Mouse (Mus musculus) midbrain, embryonic 13.5 days (tissue): Measurements from ENCODE around the gene Ccdc154. TPM values are rescaled to one million over a fixed set of nuclear protein-coding genes. Genes with fewer than 3 reads are reported as not detected.

ENCODE experiments used
- ATAC-seq: fragments of 200-750 bp; cut with Nextera tagmentation; 2 replicates; pipeline ENCODE4 v1.8.0; 2017; ENCODE audit warnings: mild to moderate bottlenecking, moderate TSS enrichment, moderate library complexity
- H3K27ac ChIP-seq: fragments of 300-500 bp; sonication (generic); 2 replicates; pipeline ENCODE4 v1.5.1; 2015; ENCODE audit warnings: inconsistent platforms, mild to moderate bottlenecking, moderate library complexity
- H3K27me3 ChIP-seq: fragments of 300-500 bp; sonication (generic); 2 replicates; pipeline ENCODE4 v1.6.1; 2015; ENCODE audit warnings: mild to moderate bottlenecking, inconsistent platforms
- H3K36me3 ChIP-seq: fragments of 300-500 bp; sonication (generic); 2 replicates; pipeline ENCODE4 v1.6.1; 2015; ENCODE audit warnings: mild to moderate bottlenecking, inconsistent platforms
- H3K4me1 ChIP-seq: fragments of 300-500 bp; sonication (generic); replicated peaks from 2 replicates; pipeline ENCODE4 v1.6.1; 2015; ENCODE audit warnings: inconsistent platforms
- H3K4me2 ChIP-seq: fragments of 300-500 bp; sonication (generic); replicated peaks from 2 replicates; pipeline ENCODE4 v1.6.1; 2015; ENCODE audit warnings: moderate library complexity, mild to moderate bottlenecking, inconsistent platforms
- H3K4me3 ChIP-seq: fragments of 300-500 bp; sonication (generic); replicated peaks from 2 replicates; pipeline ENCODE4 v1.5.1; 2015; ENCODE audit warnings: mild to moderate bottlenecking, inconsistent platforms
- H3K9ac ChIP-seq: fragments of 300-500 bp; sonication (generic); replicated peaks from 2 replicates; pipeline ENCODE4 v1.6.1; 2015; ENCODE audit warnings: mild to moderate bottlenecking, inconsistent platforms
- H3K9me3 ChIP-seq: fragments of 300-500 bp; sonication (generic); 2 replicates; pipeline ENCODE4 v1.6.1; 2016; ENCODE audit warnings: mild to moderate bottlenecking, inconsistent platforms
- WGBS: fragments of 180-500 bp; shearing (Covaris S2); methylation state at CpG from one replicate; pipeline ENCODE4 v1.1.7; 2015; 5-methylcytosine and 5-hydroxymethylcytosine counted together
- polyA plus RNA-seq: library from polyadenylated mRNA; unstranded; fragments of >200 nt; fragmentation: Nextera tagmentation; extraction: Ambion mirVana; gene quantifications from 2 replicates; pipeline ENCODE4 v1.2.1, GENCODE M21; 2015

The Ccdc154 gene
- polyA plus RNA-seq, 1 experiment from 2014 or later = not detected

DNA sequence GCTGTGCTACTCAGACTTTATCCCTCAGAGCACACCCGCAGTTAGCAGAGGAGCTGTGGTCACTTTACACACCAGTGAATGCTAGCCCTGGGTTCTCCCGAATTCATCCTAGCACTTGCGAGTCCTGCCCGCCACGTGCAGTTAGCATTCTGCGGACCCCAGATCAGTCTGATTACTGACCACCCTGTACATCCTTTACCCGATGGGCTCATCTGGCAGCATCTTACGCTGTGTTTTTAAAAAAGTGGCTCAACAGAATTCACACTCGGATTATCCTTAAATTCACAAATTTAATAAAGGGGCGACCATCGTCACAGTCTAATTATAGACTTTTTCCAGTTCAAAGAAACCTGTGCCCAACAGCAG is 25.5 kb downstream of the Ccdc154 start:
- Histone ChIP-seq H3K4me2 (peak overlapping the region; percentile 94), H3K36me3 (peaks cover 10% of the 10 kb centered on the region), H3K9me3 (no peaks in the 10 kb centered on the region), H3K27me3 (no peaks in the 10 kb centered on the region), H3K27ac (peak overlapping the region; percentile 82), H3K4me1 (peaks cover 42% of the 10 kb centered on the region), H3K4me3 (peak overlapping the region; percentile 98), H3K9ac (peak overlapping the region; percentile 91)
- no peak for ATAC-seq
- WGBS = 7% methylated on average over 11 of the region's 11 CpGs

GRCm38 (mm10) chr17:25188150-25189031 is 26.1 kb downstream of the Ccdc154 start, which contains the start of gene Unkl:
Gene Unkl, plus strand, starts transcription at chr17:25188397.
- peak within 1 kb of the TSS; percentile 98 for H3K4me3 ChIP-seq
- H3K4me1 ChIP-seq = peaks cover 40% of the 10 kb centered on the region
- H3K27ac ChIP-seq = peak within 1 kb of the TSS; percentile 82
- H3K36me3 ChIP-seq = peaks cover 14% of the 10 kb centered on the region
- peak within 1 kb of the TSS; percentile 91 for H3K9ac ChIP-seq
- no peaks in the 10 kb centered on the region for H3K9me3 ChIP-seq
- under 1% methylated on average over 101 of the region's 104 CpGs for WGBS
- no peaks in the 10 kb centered on the region for H3K27me3 ChIP-seq
- H3K4me2 ChIP-seq = peak within 1 kb of the TSS; percentile 94
- peak; percentile 43 for ATAC-seq

GRCm38 (mm10) chr17:25189091-25189490 is 26.8 kb downstream of the Ccdc154 start:
- ATAC-seq = no peak
- Histone ChIP-seq H3K4me2 (peak overlapping the region; percentile 94), H3K9me3 (no peaks in the 10 kb centered on the region), H3K27me3 (no peaks in the 10 kb centered on the region), H3K4me3 (peak overlapping the region; percentile 98), H3K4me1 (peaks cover 35% of the 10 kb centered on the region), H3K27ac (no peak overlapping the region), H3K36me3 (peaks cover 14% of the 10 kb centered on the region), H3K9ac (peak overlapping the region; percentile 91)
- WGBS = 3% methylated on average over 16 of the region's 16 CpGs

DNA sequence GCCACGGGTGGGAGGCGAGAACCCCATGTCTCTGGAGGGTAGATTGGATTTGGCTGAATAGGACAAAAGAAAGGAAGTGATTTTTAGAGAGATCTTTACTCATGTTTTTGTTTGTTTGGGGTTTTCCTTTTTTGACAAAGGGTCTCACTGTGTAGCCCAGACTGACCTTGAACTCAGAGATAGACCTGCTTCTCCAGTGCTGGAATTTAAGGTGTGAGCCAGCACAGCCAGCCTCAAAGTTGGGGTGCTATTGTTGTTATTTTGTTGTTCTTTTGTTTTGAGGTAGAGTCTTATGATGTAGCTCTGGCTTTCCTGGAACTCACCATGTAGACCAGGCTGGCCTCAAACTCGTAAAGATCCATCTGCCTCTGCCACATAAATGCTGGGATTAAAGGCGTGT is 40.1 kb downstream of the Ccdc154 start:
- Histone ChIP-seq H3K27ac (no peak overlapping the region), H3K4me1 (no peaks in the 10 kb centered on the region), H3K36me3 (peaks cover 72% of the 10 kb centered on the region), H3K9me3 (no peaks in the 10 kb centered on the region), H3K4me3 (no peak overlapping the region), H3K4me2 (no peak overlapping the region), H3K27me3 (no peaks in the 10 kb centered on the region), H3K9ac (no peak overlapping the region)
- whole genome bisulfite sequencing = 95% methylated on average over 4 of the region's 4 CpGs
- no peak for ATAC-seq

DNA sequence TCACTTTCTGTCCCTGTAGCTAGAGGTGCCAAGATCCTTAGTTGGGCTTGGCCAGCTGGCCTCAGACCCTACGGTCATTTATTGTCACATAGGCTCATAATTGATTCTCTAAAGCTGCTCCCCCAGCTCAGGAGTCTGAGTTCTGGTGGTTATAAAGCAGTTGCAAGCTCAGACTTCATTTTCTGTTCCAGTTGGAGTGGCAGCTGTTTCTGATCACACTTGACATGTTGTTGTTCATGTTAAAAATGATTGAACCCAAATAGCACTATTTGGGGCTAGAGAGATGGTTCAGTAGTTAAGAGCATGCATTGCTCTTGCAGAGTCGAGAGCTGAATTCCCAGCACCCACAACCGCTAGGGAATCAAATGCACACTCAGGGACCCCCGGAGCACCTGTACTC is 47.7 kb downstream of the Ccdc154 start:
- Histone ChIP-seq H3K9me3 (no peaks in the 10 kb centered on the region), H3K27ac (no peak overlapping the region), H3K4me1 (no peaks in the 10 kb centered on the region), H3K27me3 (no peaks in the 10 kb centered on the region), H3K4me3 (no peak overlapping the region), H3K9ac (no peak overlapping the region), H3K36me3 (peaks cover 93% of the 10 kb centered on the region), H3K4me2 (no peak overlapping the region)
- ATAC-seq = no peak
- 91% methylated on average over 4 of the region's 4 CpGs for WGBS

DNA sequence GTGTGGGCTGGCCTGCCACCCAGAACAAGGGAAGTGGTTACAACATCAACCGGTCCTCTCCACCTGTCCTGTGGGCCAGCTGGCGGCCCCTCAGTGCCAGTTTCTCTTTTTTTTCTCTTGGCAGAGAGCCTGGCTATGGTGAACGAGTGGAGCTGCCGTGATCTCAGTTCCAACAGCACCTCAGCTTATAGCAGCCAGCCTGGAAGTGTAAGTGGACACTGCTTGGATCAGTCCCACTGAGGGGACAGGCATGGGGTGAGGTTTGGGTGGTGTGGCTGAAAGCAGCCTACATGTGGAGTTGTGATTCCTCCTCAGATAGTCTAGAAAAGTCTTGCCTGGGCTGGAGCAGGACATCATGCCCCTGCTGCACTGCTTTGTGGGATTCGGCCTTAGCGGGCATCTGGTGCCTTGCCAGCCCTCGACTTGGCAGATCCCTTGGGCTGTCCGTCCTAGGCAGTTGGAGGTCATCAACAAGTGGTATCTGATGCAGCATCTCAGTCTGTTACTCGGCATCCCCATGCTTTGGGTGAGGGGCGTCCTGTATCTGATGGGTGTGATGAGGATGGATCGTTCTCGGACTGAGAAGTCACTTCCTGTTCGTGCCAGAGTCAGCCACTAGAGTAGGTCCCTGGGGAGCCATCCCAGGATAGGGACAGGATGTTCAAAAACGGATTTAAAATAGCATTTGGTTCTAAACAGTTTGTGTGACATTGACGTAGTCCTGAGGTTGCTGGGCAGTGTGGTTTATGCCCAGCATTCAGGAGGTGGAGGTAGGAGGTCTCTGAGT is 48.6 kb downstream of the Ccdc154 start:
- H3K27ac ChIP-seq = no peak overlapping the region
- ATAC-seq = no peak
- no peak overlapping the region for H3K4me3 ChIP-seq
- H3K4me2 ChIP-seq = no peak overlapping the region
- 91% methylated on average over 15 of the region's 15 CpGs for WGBS
- H3K9me3 ChIP-seq = no peaks in the 10 kb centered on the region
- H3K9ac ChIP-seq = no peak overlapping the region
- H3K27me3 ChIP-seq = no peaks in the 10 kb centered on the region
- no peaks in the 10 kb centered on the region for H3K4me1 ChIP-seq
- H3K36me3 ChIP-seq = peaks cover 94% of the 10 kb centered on the region

- no peak for ATAC-seq
- H3K36me3 ChIP-seq = peaks cover 96% of the 10 kb centered on the region
These were observed 49.4 kb downstream of the Ccdc154 start for GRCm38 (mm10) chr17:25211705-25212104.

GRCm38 (mm10) chr17:25215431-25215830 is 53.2 kb downstream of the Ccdc154 start:
- ATAC-seq = no peak
- WGBS = 91% methylated on average over 3 of the region's 3 CpGs
- Histone ChIP-seq H3K4me1 (no peaks in the 10 kb centered on the region), H3K4me2 (no peak overlapping the region), H3K4me3 (no peak overlapping the region), H3K9ac (no peak overlapping the region), H3K27ac (no peak overlapping the region), H3K27me3 (no peaks in the 10 kb centered on the region), H3K36me3 (peaks cover 85% of the 10 kb centered on the region), H3K9me3 (no peaks in the 10 kb centered on the region)

More at GRCm38 (mm10) chr17:25211705-25212104, 49.4 kb downstream of the Ccdc154 start:
- H3K4me3 ChIP-seq = no peak overlapping the region
- no peaks in the 10 kb centered on the region for H3K4me1 ChIP-seq
- H3K27me3 ChIP-seq = no peaks in the 10 kb centered on the region
- H3K4me2 ChIP-seq = no peak overlapping the region
- H3K9me3 ChIP-seq = no peaks in the 10 kb centered on the region
- H3K27ac ChIP-seq = no peak overlapping the region
- no peak overlapping the region for H3K9ac ChIP-seq
- WGBS = 90% methylated on average over 4 of the region's 4 CpGs

DNA sequence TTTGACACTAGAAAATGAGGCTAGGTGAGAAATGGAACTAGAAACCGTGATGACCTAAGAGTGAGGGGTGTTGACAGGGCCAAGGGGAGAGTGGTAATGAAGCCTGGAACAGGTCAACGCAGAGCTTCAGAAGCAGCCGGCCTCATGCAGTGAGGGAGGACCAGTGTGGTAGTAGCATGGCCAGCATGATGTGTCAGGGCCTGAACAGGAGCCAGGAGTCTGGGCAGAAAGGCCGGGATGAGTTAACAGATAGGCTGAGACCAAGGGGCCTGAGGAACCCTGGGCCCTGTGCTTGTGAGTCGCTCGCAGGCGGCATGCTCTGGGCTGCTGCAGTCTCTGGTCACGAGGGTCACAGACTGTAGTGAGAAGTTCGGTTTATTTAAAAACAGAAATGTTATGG is 56.7 kb downstream of the Ccdc154 start:
- 92% methylated on average over 9 of the region's 9 CpGs for WGBS
- peaks cover 56% of the 10 kb centered on the region for H3K36me3 ChIP-seq
- H3K27me3 ChIP-seq = no peaks in the 10 kb centered on the region
- H3K4me1 ChIP-seq = peaks cover 16% of the 10 kb centered on the region
- H3K9me3 ChIP-seq = no peaks in the 10 kb centered on the region
- ATAC-seq = no peak
- H3K27ac ChIP-seq = no peak overlapping the region
- H3K4me2 ChIP-seq = no peak overlapping the region
- H3K4me3 ChIP-seq = no peak overlapping the region
- H3K9ac ChIP-seq = no peak overlapping the region

DNA sequence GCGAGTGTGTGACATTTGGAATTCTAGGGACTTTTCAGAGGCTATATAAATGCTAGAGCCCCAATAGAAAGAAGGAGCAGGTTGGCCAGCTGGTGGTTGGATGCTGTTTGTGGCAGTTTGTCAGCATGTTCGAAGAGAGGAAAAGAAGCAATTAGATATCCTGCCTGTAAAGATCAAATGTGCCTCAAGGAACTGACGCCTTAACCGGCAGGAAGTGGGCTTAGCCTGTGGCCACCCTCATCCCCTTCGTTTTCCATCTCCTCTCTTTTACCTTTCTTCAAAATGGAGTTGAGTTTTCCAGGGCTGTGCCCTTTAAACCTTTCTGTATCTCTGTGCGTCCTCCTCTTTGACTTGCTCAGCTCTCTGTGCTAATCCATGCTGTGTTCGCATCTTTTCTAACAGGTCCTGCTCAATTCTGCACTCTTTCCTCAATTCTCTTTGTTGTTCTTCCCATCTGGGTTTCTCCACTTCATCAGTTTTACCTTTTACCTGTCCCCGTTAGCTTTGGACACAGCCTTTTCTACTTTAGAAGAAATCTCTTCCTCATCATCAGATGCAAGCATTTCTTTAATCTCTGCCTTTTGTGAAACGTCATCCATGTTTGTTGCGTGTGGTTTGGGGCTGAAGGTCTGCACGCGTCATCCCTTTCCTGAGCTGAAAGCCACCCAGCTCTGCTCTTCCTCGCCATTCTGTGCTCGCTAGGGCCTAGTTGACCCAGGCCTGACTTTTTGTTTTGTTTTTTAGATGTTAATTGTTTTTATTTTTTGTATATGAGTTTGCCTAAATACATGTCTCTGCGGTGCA is 57.4 kb downstream of the Ccdc154 start:
- Histone ChIP-seq H3K4me2 (no peak overlapping the region), H3K4me3 (no peak overlapping the region), H3K9me3 (no peaks in the 10 kb centered on the region), H3K27me3 (no peaks in the 10 kb centered on the region), H3K27ac (no peak overlapping the region), H3K36me3 (peaks cover 48% of the 10 kb centered on the region), H3K9ac (no peak overlapping the region), H3K4me1 (peaks cover 16% of the 10 kb centered on the region)
- 94% methylated on average over 15 of the region's 15 CpGs for WGBS
- no peak for ATAC-seq

DNA sequence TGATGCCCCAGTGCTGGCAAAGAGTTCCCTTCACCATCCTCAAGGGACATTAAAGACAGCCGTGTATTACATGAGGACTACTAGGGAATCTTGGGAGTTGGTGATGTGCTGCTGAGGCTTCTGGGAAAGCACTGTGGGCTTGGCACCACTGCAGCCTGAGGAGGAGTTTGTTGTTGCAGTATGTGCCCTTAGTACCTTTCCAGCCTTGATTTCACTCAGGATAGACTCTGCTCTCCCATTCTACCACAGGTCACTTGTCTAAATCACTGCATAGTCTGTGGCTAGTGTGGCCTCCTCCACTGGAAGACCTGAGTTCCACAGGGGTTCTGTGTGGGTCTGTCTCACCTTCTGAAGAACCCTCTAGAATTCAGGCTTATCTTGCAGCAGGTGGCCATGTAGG is 58.5 kb downstream of the Ccdc154 start:
- Histone ChIP-seq H3K4me3 (no peak overlapping the region), H3K27ac (no peak overlapping the region), H3K27me3 (no peaks in the 10 kb centered on the region), H3K4me2 (no peak overlapping the region), H3K9ac (no peak overlapping the region), H3K9me3 (no peaks in the 10 kb centered on the region), H3K4me1 (peaks cover 16% of the 10 kb centered on the region), H3K36me3 (peaks cover 40% of the 10 kb centered on the region)
- no peak for ATAC-seq
- WGBS = 90% methylated on average over 1 of the region's 1 CpGs
